Mouse (Mus musculus) forebrain, postnatal 0 days (tissue): ENCODE measurements around the gene Sim1. TPM values are rescaled to one million over a fixed set of nuclear protein-coding genes. Genes with fewer than 3 reads are reported as not detected.
A peak's percentile ranks its signal among the peaks of the same experiment; 100 is the strongest.

Experiments
- ATAC-seq: fragments of 200-750 bp; cut with Nextera tagmentation; 2 replicates; pipeline ENCODE4 v1.8.0; 2017; ENCODE audit warnings: mild to moderate bottlenecking, moderate library complexity
- DNase-seq: peaks from one replicate; pipeline ENCODE4 v3.0.0-alpha.2; 2015
- H3K27ac ChIP-seq: fragments of 300-500 bp; sonication (generic); 2 replicates; pipeline ENCODE4 v1.5.1; 2014; ENCODE audit warnings: low read depth, mild to moderate bottlenecking, antibody characterized with exemption, low read length, moderate library complexity, mixed read lengths
- H3K27me3 ChIP-seq: fragments of 300-500 bp; sonication (generic); 2 replicates; pipeline ENCODE4 v1.6.1; 2014; ENCODE audit warnings: mild to moderate bottlenecking, low read length, mixed read lengths; ENCODE audit not compliant: insufficient read depth
- H3K36me3 ChIP-seq: fragments of 300-500 bp; sonication (generic); 2 replicates; pipeline ENCODE4 v1.6.1; 2014; ENCODE audit warnings: mild to moderate bottlenecking, moderate library complexity; ENCODE audit not compliant: insufficient read depth
- H3K4me1 ChIP-seq: fragments of 300-500 bp; sonication (generic); 2 replicates; pipeline ENCODE4 v1.6.1; 2014; ENCODE audit warnings: antibody characterized with exemption; ENCODE audit not compliant: insufficient read depth
- H3K4me2 ChIP-seq: fragments of 300-500 bp; sonication (generic); 2 replicates; pipeline ENCODE4 v1.6.1; 2014; ENCODE audit warnings: low read depth, mild to moderate bottlenecking, moderate library complexity
- H3K4me3 ChIP-seq: fragments of 300-500 bp; sonication (generic); 2 replicates; pipeline ENCODE4 v1.5.1; 2014; ENCODE audit warnings: low read depth, low read length, mixed read lengths
- H3K9ac ChIP-seq: fragments of 300-500 bp; sonication (generic); 2 replicates; pipeline ENCODE4 v1.6.1; 2014; ENCODE audit warnings: mild to moderate bottlenecking
- H3K9me3 ChIP-seq: fragments of 300-500 bp; sonication (generic); 2 replicates; pipeline ENCODE4 v1.6.1; 2016; ENCODE audit warnings: low read length
- CTCF ChIP-seq: sonication (generic); IDR thresholded peaks from 2 replicates; pipeline ENCODE4 v1.5.1; 2016; ENCODE audit warnings: antibody characterized with exemption, control low read depth, low read depth
- WGBS: fragments of 180-500 bp; shearing (Covaris S2); extraction: QIAGEN DNeasy Blood & Tissue Kit; methylation state at CpG from one replicate; pipeline ENCODE4 v1.1.7; 2014; 5-methylcytosine and 5-hydroxymethylcytosine counted together
- polyA plus RNA-seq: library from polyadenylated mRNA; unstranded; fragments of >200 nt; fragmentation: Nextera tagmentation; extraction: Ambion mirVana; gene quantifications from 2 replicates; pipeline ENCODE4 v1.2.1, GENCODE M21; 2015
- total RNA-seq: library from RNA; depleted of rRNA; stranded (reverse); fragments of >200 nt; gene quantifications from 2 replicates; pipeline ENCODE4 v1.2.3, GENCODE M21; 2014

Gene Sim1
- total and polyA plus RNA-seq, 2 experiments from 2014 or later: 0.50 to 8.4 TPM

DNA sequence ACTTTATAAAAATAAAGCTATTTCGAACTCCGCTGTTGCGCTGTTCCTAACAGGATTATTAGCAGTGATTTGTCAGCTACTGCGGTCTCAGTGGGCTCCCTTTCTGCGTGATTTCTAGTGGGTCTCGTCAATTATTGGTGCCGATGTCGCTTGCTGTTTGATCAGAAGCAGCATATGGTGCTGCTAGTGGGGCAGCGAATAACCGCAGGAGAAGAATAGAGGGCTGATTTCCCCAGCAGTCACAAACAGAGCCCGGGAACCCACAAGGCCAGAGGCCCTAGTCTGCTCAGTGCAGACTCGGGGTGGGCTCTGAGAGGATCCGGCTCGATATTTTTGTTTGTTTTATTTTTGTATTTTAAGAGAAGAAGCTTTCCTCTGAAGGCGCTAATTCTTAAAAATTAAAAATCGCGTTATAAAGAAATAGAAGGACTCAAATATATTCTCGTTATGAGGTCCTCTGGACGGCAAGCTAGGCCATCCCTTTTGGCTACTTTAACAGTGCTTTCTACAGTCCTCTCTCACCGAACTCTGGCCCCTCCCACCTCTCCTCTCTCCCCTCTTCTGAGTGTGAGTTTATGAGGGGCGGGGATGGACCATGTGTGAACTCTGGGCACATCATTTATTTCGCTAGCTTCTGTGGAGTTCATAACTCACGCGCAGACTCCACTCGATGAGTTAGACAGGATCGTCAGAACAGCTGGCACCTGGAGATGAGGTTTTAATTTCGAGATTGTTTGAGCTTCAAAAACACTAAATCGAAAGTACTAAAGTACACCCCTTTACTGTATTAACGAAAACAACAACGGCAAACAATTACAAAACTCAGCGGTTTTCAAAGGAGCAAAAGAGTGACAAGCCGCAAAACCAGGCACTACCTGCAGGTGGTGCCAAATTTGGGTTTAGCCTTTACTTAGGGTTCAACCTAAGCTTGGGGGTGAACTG lies 3.2 kb downstream of the Sim1 start:
- Histone ChIP-seq H3K4me3 (no peak overlapping the region), H3K27me3 (peaks cover 63% of the 10 kb centered on the region), H3K9me3 (no peaks in the 10 kb centered on the region), H3K4me1 (0 out of 2 replicates have a peak, but pooled peaks cover 3% of the 10 kb centered on the region), H3K27ac (no peak overlapping the region), H3K4me2 (no peak overlapping the region), H3K9ac (no peak overlapping the region), H3K36me3 (no peaks in the 10 kb centered on the region)
- ATAC-seq (no peak), DNase-seq (peak; percentile 79)
- WGBS: 3% methylated on average over 32 of the region's 32 CpGs
- peak; percentile 48 for TF ChIP-seq CTCF

DNA sequence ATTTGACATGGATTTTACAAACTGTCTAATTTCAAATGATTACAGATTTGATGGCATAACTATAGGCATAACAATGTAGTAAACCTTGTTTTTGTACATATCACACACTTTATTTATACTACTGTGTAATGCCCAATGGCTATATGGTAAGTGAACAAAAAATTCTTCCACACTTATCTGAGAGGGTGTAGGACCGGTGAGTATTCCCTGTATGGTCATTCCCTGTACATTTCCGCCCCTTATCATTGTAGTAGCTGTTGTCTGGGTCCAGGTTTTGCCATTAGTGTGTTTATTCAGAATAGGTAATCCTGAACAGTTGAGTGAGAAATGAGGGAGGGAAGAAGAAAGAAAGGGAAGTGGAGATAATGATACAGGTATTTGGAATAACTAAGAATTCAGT lies 4.1 kb downstream of the Sim1 start:
- no peak for TF ChIP-seq CTCF
- ATAC-seq: no peak
- H3K9me3 ChIP-seq: no peaks in the 10 kb centered on the region
- H3K9ac ChIP-seq: no peak overlapping the region
- H3K27me3 ChIP-seq: peaks cover 64% of the 10 kb centered on the region
- DNase-seq: peak; percentile 58
- no peak overlapping the region for H3K4me2 ChIP-seq
- no peak overlapping the region for H3K27ac ChIP-seq
- H3K4me3 ChIP-seq: no peak overlapping the region
- H3K36me3 ChIP-seq: no peaks in the 10 kb centered on the region
- H3K4me1 ChIP-seq: 0 out of 2 replicates have a peak, but pooled peaks cover 3% of the 10 kb centered on the region
- WGBS: 8% methylated on average over 2 of the region's 2 CpGs

DNA sequence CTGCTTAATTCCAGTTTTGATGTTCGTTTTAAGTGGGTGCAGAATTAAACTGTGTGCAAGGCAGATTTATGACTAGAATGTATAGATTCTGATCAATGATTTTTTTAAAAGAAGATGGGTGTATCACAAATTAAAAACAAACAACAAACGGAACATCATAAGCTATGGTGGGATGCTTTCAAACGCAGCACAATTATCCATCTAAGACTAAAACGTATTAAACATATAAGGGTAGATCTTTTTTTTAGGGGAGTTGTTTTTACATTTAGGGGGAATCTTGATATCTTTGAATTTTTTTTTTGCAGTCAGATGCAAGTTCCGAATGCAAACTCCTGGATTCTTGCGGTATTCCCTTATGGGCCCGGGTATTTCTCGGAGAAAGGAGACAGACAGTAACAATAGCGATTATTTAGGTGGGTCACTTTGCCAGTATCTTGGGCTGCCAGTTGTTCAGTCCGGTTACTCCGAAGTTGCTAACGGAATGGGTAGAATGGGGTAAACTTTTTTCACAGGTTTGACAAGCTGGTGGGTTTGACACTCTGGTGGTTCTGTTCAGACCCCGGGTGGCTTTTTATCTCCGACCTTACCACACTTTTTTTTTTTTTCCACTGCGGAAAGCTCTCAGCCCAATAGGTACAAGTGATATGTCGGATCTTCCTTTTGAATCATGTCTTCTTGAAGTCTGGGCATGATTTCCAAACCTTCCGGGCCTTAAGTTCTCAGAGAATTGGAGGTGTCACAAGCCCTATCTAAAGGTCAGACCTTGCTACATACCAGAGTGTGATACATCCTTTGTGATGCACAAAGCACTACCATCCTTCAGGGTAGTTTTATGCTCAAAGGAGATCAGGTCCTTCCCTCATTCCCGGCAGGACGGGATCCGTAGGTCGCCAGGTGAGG lies 5.5 kb downstream of the Sim1 start:
- H3K36me3 ChIP-seq: no peaks in the 10 kb centered on the region
- 2% methylated on average over 21 of the region's 21 CpGs for WGBS
- H3K4me2 ChIP-seq: no peak overlapping the region
- no peak overlapping the region for H3K27ac ChIP-seq
- H3K4me3 ChIP-seq: no peak overlapping the region
- peaks cover 66% of the 10 kb centered on the region for H3K27me3 ChIP-seq
- no peaks in the 10 kb centered on the region for H3K9me3 ChIP-seq
- no peaks in the 10 kb centered on the region for H3K4me1 ChIP-seq
- TF ChIP-seq CTCF: no peak
- peak; percentile 73 for DNase-seq
- no peak overlapping the region for H3K9ac ChIP-seq
- no peak for ATAC-seq

DNA sequence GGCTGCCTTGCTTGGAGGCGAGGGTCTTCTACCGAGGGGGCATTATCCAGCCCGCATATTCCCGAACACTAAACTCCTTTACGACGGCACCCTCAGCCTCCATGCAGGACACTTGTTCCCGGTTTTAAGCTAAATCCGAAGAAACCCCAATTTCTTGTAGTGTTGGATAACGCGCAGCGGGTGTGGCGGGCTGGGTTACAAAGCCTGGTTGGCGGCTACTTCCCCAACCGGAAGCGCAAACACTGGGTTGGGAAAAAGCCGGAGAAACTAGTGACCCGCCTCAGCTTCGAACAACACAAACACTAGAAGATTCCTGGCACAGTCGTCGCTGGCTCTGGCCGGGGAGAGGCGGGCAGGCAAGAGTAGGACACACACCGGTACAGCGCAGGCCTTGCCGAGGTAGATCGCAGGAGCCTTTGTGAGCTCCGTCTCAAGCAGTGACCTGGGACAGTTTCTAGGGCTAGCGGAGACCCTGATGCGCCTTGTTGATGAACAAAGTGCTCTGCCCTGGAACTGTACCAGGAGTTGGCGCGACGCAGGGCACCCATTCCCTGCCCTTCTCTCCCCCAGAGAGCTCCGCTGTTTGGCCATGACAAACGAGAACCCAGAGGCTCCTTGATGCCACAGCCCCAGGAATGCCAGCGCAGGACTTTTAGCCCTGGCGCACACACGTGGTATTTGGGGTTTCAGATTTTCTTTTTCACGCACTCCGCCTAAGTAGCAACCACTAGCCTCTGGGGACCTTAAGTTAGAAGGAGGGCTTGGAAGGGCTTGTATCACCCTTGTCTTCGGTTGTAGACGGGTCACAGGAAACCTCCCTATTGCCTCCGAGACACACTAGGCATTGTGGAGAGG lies 6.4 kb downstream of the Sim1 start:
- no peak overlapping the region for H3K4me3 ChIP-seq
- H3K9ac ChIP-seq: no peak overlapping the region
- H3K27ac ChIP-seq: no peak overlapping the region
- ATAC-seq (no peak), DNase-seq (peak; percentile 46)
- no peak for TF ChIP-seq CTCF
- H3K9me3 ChIP-seq: no peaks in the 10 kb centered on the region
- 2% methylated on average over 42 of the region's 42 CpGs for WGBS
- no peaks in the 10 kb centered on the region for H3K4me1 ChIP-seq
- H3K36me3 ChIP-seq: no peaks in the 10 kb centered on the region
- H3K4me2 ChIP-seq: no peak overlapping the region
- peaks cover 73% of the 10 kb centered on the region for H3K27me3 ChIP-seq

DNA sequence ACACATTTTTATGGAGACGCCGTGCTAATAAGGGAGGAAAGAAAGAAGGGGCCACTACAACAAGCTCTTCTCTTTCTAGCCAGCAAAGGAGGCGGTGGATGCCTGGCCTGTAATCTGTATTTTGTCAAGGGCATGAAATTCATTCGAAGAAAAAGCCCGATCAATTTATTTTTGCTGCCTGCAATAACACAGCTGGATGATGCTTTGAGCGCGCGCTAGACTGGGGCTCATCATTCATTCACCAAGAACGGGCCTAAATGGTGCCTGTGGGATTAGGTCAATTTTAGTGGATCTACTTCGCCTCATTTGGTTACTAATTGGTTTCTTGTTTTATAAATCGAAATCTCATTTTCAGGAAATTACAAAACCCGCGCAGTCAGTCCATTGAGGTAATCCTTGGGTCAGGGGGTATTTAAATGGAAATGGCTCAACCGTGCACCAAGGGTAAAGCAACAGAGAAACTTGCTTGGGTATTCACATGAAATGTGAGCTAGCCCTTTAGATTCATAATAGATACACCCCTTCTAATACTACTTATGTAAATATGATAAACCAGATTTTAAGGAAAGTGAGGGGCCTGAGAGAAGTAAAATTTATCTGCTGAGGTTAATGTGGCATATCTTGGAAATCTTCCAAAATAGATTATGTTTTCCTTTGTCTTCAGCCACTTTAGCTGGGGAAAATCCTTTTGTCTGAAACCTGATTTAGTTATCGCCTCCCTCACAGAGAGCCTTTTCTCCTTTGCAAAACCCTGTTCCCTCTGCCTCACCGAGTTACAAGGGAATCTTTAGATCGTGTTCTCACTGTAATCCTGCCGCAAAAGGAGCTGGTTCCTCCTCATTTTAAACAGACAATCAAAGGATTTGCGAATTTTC lies 7.3 kb downstream of the Sim1 start:
- 2% methylated on average over 19 of the region's 19 CpGs for WGBS
- H3K9ac ChIP-seq: no peak overlapping the region
- H3K27me3 ChIP-seq: peaks cover 76% of the 10 kb centered on the region
- H3K27ac ChIP-seq: no peak overlapping the region
- no peak overlapping the region for H3K4me2 ChIP-seq
- H3K9me3 ChIP-seq: no peaks in the 10 kb centered on the region
- H3K4me1 ChIP-seq: no peaks in the 10 kb centered on the region
- no peak overlapping the region for H3K4me3 ChIP-seq
- ATAC-seq (no peak), DNase-seq (peak; percentile 81)
- no peak for TF ChIP-seq CTCF
- H3K36me3 ChIP-seq: no peaks in the 10 kb centered on the region
